Mouse (Mus musculus) spleen, embryonic (tissue): Measurements from ENCODE around the gene Ahsg.

Experiments used
- CTCF ChIA-PET: fragments of 350-600 bp; sonication (Branson Sonifier 250); formaldehyde crosslinking; loops from one replicate; lab custom pipeline; 2022; lab: Charles Lee

Ahsg gene

GRCm38 (mm10) chr16:22890683-22891510, at the start of gene Ahsg:
Gene Ahsg (plus strand): TSS chr16:22891277.
- CTCF ChIA-PET: no interaction called here

GRCm38 (mm10) chr16:22842871-22843270, 48.2 kb upstream of the Ahsg start:
- CTCF ChIA-PET: no interaction called here

- CTCF ChIA-PET: interaction anchor here (0.6 kb wide), 1 partner anchor 207 kb away, joined by 8 read pairs; no protein-coding TSS in a partner anchor
These were observed 46.8 kb upstream of the Ahsg start for GRCm38 (mm10) chr16:22844061-22844801.

- CTCF ChIA-PET: interaction anchor here (0.6 kb wide), 1 partner anchor 206 kb away, joined by 8 read pairs; no protein-coding TSS in a partner anchor
These were observed 46.2 kb upstream of the Ahsg start for GRCm38 (mm10) chr16:22844834-22845233.

- CTCF ChIA-PET: no interaction called here
These were observed 45.6 kb upstream of the Ahsg start for GRCm38 (mm10) chr16:22845481-22845880.

- CTCF ChIA-PET: no interaction called here
These were observed 43.4 kb upstream of the Ahsg start for GRCm38 (mm10) chr16:22847686-22848085.

- CTCF ChIA-PET: no interaction called here
These were observed 42.7 kb upstream of the Ahsg start for GRCm38 (mm10) chr16:22848331-22848730.

- CTCF ChIA-PET: no interaction called here
These were observed 38.4 kb upstream of the Ahsg start for GRCm38 (mm10) chr16:22852709-22853108.

- CTCF ChIA-PET: interaction anchor here (0.7 kb wide), 1 partner anchor 425 kb away, joined by 3 read pairs; no protein-coding TSS in a partner anchor
These were observed 34.3 kb upstream of the Ahsg start for GRCm38 (mm10) chr16:22856773-22857172.

- CTCF ChIA-PET: no interaction called here
These were observed 33.5 kb upstream of the Ahsg start, which contains the start of the genes Tbccd1 and Dnajb11 for GRCm38 (mm10) chr16:22857431-22858113. Gene Tbccd1 (minus strand): TSS chr16:22857669. Gene Dnajb11 (plus strand): TSS chr16:22857845.

GRCm38 (mm10) chr16:22872397-22872796, 18.7 kb upstream of the Ahsg start:
- CTCF ChIA-PET: no interaction called here

GRCm38 (mm10) chr16:22873369-22873768, 17.7 kb upstream of the Ahsg start:
- CTCF ChIA-PET: interaction anchor here (1.2 kb wide), 1 partner anchor 267 kb away, joined by 3 read pairs; no protein-coding TSS in a partner anchor

- CTCF ChIA-PET: no interaction called here
These were observed 14.6 kb upstream of the Ahsg start for GRCm38 (mm10) chr16:22876218-22877043.

GRCm38 (mm10) chr16:22877660-22878390, 13.3 kb upstream of the Ahsg start:
- CTCF ChIA-PET: no interaction called here

GRCm38 (mm10) chr16:22878716-22879115, 12.4 kb upstream of the Ahsg start:
- CTCF ChIA-PET: no interaction called here

GRCm38 (mm10) chr16:22879945-22880595, 11.0 kb upstream of the Ahsg start:
- CTCF ChIA-PET: interaction anchor here (0.5 kb wide), 1 partner anchor 255 kb away, joined by 6 read pairs; no protein-coding TSS in a partner anchor

GRCm38 (mm10) chr16:22880900-22881299, 10.2 kb upstream of the Ahsg start:
- CTCF ChIA-PET: no interaction called here

- CTCF ChIA-PET: no interaction called here
These were observed 9.6 kb upstream of the Ahsg start for GRCm38 (mm10) chr16:22881487-22881886.

- CTCF ChIA-PET: no interaction called here
These were observed 7.6 kb upstream of the Ahsg start for GRCm38 (mm10) chr16:22883441-22883840.

- CTCF ChIA-PET: no interaction called here
These were observed 5.7 kb upstream of the Ahsg start for GRCm38 (mm10) chr16:22885356-22885755.
